25 mouse cellular contexts compared by ENCODE assay signal in genomic region chr19:53745354-53745753, GRCm38 (mm10).
"Had no signal": no experiment of that assay in that cellular context is flagged by ENCODE, and none has a peak within 500 bp of the region (broad histone marks: within the 10 kb centered on the region; RNA-seq: fewer than 3 reads in every experiment).

No protein-coding gene starts in this region.

- H3K9me3 ChIP-seq: heart, embryonic 13.5 days; hindbrain, embryonic 13.5 days; hindbrain, embryonic 15.5 days; kidney, embryonic 15.5 days; limb, embryonic 13.5 days; limb, embryonic 15.5 days had no signal

- H3K9ac ChIP-seq: forebrain, postnatal 0 days; hindbrain, embryonic 13.5 days; hindbrain, embryonic 15.5 days; kidney, embryonic 15.5 days; limb, embryonic 13.5 days; limb, embryonic 15.5 days; liver, embryonic 12.5 days; liver, embryonic 14.5 days had no signal

- ATAC-seq: forebrain, postnatal 0 days; hindbrain, postnatal 0 days; liver, embryonic 12.5 days had no signal

- H3K27ac ChIP-seq: heart, embryonic 13.5 days; hindbrain, embryonic 13.5 days; hindbrain, embryonic 15.5 days; hindbrain, postnatal 0 days; kidney, postnatal 0 days; limb, embryonic 13.5 days; limb, embryonic 15.5 days; liver, embryonic 12.5 days; liver, embryonic 14.5 days had no signal

- H3K4me3 ChIP-seq: heart, embryonic 13.5 days; hindbrain, embryonic 13.5 days; hindbrain, embryonic 15.5 days; kidney, embryonic 15.5 days; limb, embryonic 13.5 days; limb, embryonic 15.5 days; liver, embryonic 12.5 days had no signal

- H3K27me3 ChIP-seq: heart, embryonic 13.5 days; hindbrain, embryonic 13.5 days; hindbrain, embryonic 15.5 days; kidney, embryonic 15.5 days; limb, embryonic 13.5 days; limb, embryonic 15.5 days; liver, embryonic 12.5 days had no signal

- DNase-seq: forebrain, postnatal 0 days; gastrocnemius, postnatal 10 days; gastrocnemius, postnatal 36 days; heart, adult 11 months; heart, postnatal 14 days; heart, postnatal 36 days; kidney, adult 11 months; kidney, adult 2 months; kidney, adult 9 months; kidney, postnatal 14 days; kidney, postnatal 36 days; layer of hippocampus, adult 9-11 months; layer of hippocampus, postnatal 36 days; left cerebral cortex, postnatal 4 days had no signal

- H3K4me2 ChIP-seq: heart, embryonic 11.5 days; heart, embryonic 13.5 days; hindbrain, embryonic 13.5 days; hindbrain, embryonic 15.5 days; kidney, embryonic 15.5 days; limb, embryonic 13.5 days; limb, embryonic 15.5 days; liver, embryonic 12.5 days had no signal

- H3K4me1 ChIP-seq: hindbrain, embryonic 13.5 days; hindbrain, embryonic 15.5 days; liver, embryonic 12.5 days had no signal

- H3K36me3 ChIP-seq: hindbrain, embryonic 13.5 days; hindbrain, embryonic 15.5 days; kidney, embryonic 15.5 days; limb, embryonic 13.5 days; limb, embryonic 15.5 days; liver, embryonic 12.5 days had no signal
